Mouse (Mus musculus) heart, embryonic 12.5 days (tissue): ENCODE results near the gene Fam169b. TPM values are rescaled to one million over a fixed set of nuclear protein-coding genes. Genes with fewer than 3 reads are reported as not detected.

Experiments
- ATAC-seq: fragments of 200-750 bp; cut with Nextera tagmentation; 2 replicates; pipeline ENCODE4 v1.8.0; 2017; ENCODE audit warnings: moderate TSS enrichment, moderate library complexity; ENCODE audit not compliant: insufficient number of reproducible peaks, low FRiP score
- H3K27ac ChIP-seq: fragments of 300-500 bp; sonication (generic); 2 replicates; pipeline ENCODE4 v1.5.1; 2016; ENCODE audit warnings: mild to moderate bottlenecking, moderate library complexity; ENCODE audit not compliant: poor library complexity, severe bottlenecking
- H3K27me3 ChIP-seq: fragments of 300-500 bp; sonication (generic); replicated peaks from 2 replicates; pipeline ENCODE4 v1.6.1; 2016; ENCODE audit warnings: mild to moderate bottlenecking, moderate library complexity
- H3K36me3 ChIP-seq: fragments of 300-500 bp; sonication (generic); 2 replicates; pipeline ENCODE4 v1.6.1; 2016; ENCODE audit warnings: mild to moderate bottlenecking, moderate library complexity
- H3K4me1 ChIP-seq: fragments of 300-500 bp; sonication (generic); replicated peaks from 2 replicates; pipeline ENCODE4 v1.6.1; 2016; ENCODE audit warnings: mild to moderate bottlenecking
- H3K4me2 ChIP-seq: fragments of 300-500 bp; sonication (generic); 2 replicates; pipeline ENCODE4 v1.6.1; 2016; ENCODE audit warnings: mild to moderate bottlenecking, moderate library complexity
- H3K4me3 ChIP-seq: fragments of 300-500 bp; sonication (generic); 2 replicates; pipeline ENCODE4 v1.5.1; 2016; ENCODE audit warnings: mild to moderate bottlenecking
- H3K9ac ChIP-seq: fragments of 300-500 bp; sonication (generic); 2 replicates; pipeline ENCODE4 v1.6.1; 2016; ENCODE audit warnings: mild to moderate bottlenecking, moderate library complexity
- H3K9me3 ChIP-seq: fragments of 300-500 bp; sonication (generic); replicated peaks from 2 replicates; pipeline ENCODE4 v1.6.1; 2016; ENCODE audit warnings: mild to moderate bottlenecking, moderate library complexity
- WGBS: fragments of 180-500 bp; shearing (Covaris S2); methylation state at CpG from one replicate; pipeline ENCODE4 v1.1.7; 2016; 5-methylcytosine and 5-hydroxymethylcytosine counted together
- polyA plus RNA-seq: library from polyadenylated mRNA; unstranded; fragments of >200 nt; fragmentation: Nextera tagmentation; extraction: Ambion mirVana; gene quantifications from 2 replicates; pipeline ENCODE4 v1.2.1, GENCODE M21; 2016

Gene Fam169b
- polyA plus RNA-seq, 1 experiment from 2014 or later = 0.15 TPM

DNA sequence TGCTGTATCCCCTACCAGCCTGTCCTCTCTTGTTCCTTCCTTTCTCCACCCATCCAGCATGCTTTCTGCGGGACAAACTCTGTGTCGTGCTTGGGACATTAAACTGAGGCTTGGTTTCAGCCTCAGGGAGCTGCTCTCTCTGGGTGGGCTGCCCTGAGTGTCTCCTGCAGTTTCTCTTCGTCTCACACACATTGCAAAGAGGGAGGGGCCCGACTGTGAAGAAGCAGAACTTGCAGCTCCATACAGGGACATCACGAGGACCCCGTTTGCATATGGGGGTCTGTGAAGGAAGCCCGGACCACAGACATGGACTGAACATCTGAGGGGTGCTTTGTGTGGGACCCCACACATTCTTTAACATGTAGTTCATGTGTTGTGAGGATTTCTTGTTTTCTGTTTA lies 89.0 kb downstream of the Fam169b start:
- no peak overlapping the region for H3K27ac ChIP-seq
- H3K9me3 ChIP-seq = 0 out of 2 replicates have a peak, but pooled peaks cover 4% of the 10 kb centered on the region
- WGBS = 70% methylated on average over 7 of the region's 7 CpGs
- no peaks in the 10 kb centered on the region for H3K4me1 ChIP-seq
- H3K4me3 ChIP-seq = no peak overlapping the region
- H3K36me3 ChIP-seq = no peaks in the 10 kb centered on the region
- H3K4me2 ChIP-seq = no peak overlapping the region
- peaks cover 14% of the 10 kb centered on the region for H3K27me3 ChIP-seq
- no peak overlapping the region for H3K9ac ChIP-seq
- no peak for ATAC-seq

GRCm38 (mm10) chr7:68365711-68366110 lies 92.1 kb downstream of the Fam169b start:
- 68% methylated on average over 9 of the region's 9 CpGs for WGBS
- Histone ChIP-seq H3K9me3 (0 out of 2 replicates have a peak, but pooled peaks cover 4% of the 10 kb centered on the region), H3K4me3 (no peak overlapping the region), H3K4me1 (0 out of 2 replicates have a peak, but pooled peaks cover 6% of the 10 kb centered on the region), H3K9ac (no peak overlapping the region), H3K27ac (no peak overlapping the region), H3K36me3 (no peaks in the 10 kb centered on the region), H3K4me2 (no peak overlapping the region), H3K27me3 (peaks cover 13% of the 10 kb centered on the region; the same call in 1 of the 2 replicates)
- ATAC-seq = no peak

DNA sequence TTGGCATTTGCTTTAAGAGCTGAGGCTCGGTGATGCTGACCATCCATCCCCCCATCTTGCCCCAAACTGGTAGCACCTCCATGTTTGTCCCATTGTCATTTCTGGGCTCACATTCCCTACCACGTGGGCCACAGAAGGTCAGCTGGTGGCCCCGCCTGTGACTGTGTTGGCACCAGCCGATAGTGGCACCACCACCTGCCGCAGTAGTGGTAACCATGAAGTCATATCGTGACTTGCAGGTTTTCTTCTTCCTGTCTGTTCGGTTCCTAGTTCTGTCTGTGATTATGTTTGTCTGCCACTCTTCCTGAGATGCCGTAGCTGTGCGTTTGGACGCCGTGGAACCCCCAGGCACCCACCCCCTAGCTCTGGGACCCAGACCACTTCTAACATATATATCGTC lies 95.3 kb downstream of the Fam169b start:
- Histone ChIP-seq H3K9ac (no peak overlapping the region), H3K9me3 (no peaks in the 10 kb centered on the region), H3K4me3 (no peak overlapping the region), H3K36me3 (no peaks in the 10 kb centered on the region), H3K27ac (no peak overlapping the region), H3K4me2 (no peak overlapping the region), H3K4me1 (0 out of 2 replicates have a peak, but pooled peaks cover 6% of the 10 kb centered on the region), H3K27me3 (peaks cover 41% of the 10 kb centered on the region)
- no peak for ATAC-seq
- 79% methylated on average over 12 of the region's 12 CpGs for WGBS

DNA sequence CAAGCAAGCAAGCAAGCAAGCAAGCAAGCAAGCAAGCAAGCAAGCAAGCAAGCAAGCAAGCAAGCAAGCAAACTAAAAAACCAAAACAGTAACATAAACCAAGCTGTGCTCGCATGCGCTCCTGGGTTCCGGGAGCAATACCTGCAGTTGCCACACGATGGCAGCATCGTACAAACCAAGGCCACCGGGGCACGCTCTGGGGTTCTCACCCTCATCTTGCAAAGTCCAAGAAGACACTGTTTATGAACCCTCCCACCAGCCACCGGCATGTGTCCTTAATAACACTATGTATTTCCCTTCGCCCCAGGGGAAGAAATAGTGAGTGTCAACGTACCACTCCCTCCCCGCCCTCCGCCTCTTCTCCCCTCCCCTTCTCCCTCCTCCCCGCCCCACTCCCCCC lies 96.1 kb downstream of the Fam169b start:
- Histone ChIP-seq H3K4me1 (peaks cover 11% of the 10 kb centered on the region; the same call in 1 of the 2 replicates), H3K27ac (no peak overlapping the region), H3K4me2 (peak overlapping the region; percentile 68), H3K9me3 (no peaks in the 10 kb centered on the region), H3K36me3 (no peaks in the 10 kb centered on the region), H3K9ac (no peak overlapping the region), H3K4me3 (peak overlapping the region; percentile 39), H3K27me3 (peaks cover 41% of the 10 kb centered on the region)
- WGBS = 3% methylated on average over 13 of the region's 13 CpGs
- no peak for ATAC-seq

GRCm38 (mm10) chr7:68374109-68374857 lies 100.6 kb downstream of the Fam169b start:
- H3K4me3 ChIP-seq = no peak overlapping the region; the same call in 1 of the 2 replicates
- H3K9ac ChIP-seq = no peak overlapping the region
- H3K36me3 ChIP-seq = no peaks in the 10 kb centered on the region
- peak overlapping the region; percentile 58 for H3K4me2 ChIP-seq
- H3K9me3 ChIP-seq = no peaks in the 10 kb centered on the region
- H3K27me3 ChIP-seq = peaks cover 59% of the 10 kb centered on the region
- no peak for ATAC-seq
- WGBS = 14% methylated on average over 16 of the region's 16 CpGs
- H3K4me1 ChIP-seq = peaks cover 21% of the 10 kb centered on the region
- H3K27ac ChIP-seq = no peak overlapping the region

DNA sequence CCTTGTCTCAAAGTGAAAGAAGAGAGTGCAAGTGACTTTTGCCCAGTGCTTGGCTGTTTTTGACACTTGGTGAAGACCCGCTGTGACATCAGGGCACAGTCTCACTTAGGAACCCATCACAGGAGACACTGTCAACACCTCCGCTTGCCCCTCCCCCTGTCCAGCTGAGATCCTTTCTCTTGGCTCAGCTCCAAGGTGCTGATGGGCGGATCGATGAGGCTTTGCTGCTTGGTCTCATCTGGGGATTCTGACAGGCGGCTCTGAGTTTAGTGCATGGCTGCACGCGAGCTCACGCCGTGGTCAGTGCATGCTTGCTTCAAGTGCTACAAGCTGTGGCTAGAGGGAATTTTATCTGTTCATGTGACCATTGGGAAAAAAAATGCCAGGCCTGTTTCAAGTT lies 108.5 kb downstream of the Fam169b start:
- Histone ChIP-seq H3K27me3 (peaks cover 18% of the 10 kb centered on the region), H3K4me3 (peak overlapping the region; percentile 17; the same call in 1 of the 2 replicates), H3K27ac (no peak overlapping the region), H3K4me2 (peak overlapping the region; percentile 44), H3K36me3 (no peaks in the 10 kb centered on the region), H3K9me3 (no peaks in the 10 kb centered on the region), H3K4me1 (peaks cover 10% of the 10 kb centered on the region), H3K9ac (no peak overlapping the region)
- ATAC-seq = no peak
- 15% methylated on average over 9 of the region's 9 CpGs for WGBS

GRCm38 (mm10) chr7:68386767-68387166 lies 113.1 kb downstream of the Fam169b start:
- Histone ChIP-seq H3K36me3 (no peaks in the 10 kb centered on the region), H3K9ac (no peak overlapping the region), H3K4me2 (no peak overlapping the region), H3K27ac (no peak overlapping the region), H3K27me3 (0 out of 2 replicates have a peak, but pooled peaks cover 4% of the 10 kb centered on the region), H3K9me3 (no peaks in the 10 kb centered on the region), H3K4me3 (no peak overlapping the region), H3K4me1 (peaks cover 10% of the 10 kb centered on the region)
- WGBS = 35% methylated on average over 3 of the region's 3 CpGs
- ATAC-seq = no peak

GRCm38 (mm10) chr7:68395707-68396333 lies 122.2 kb downstream of the Fam169b start:
- H3K27ac ChIP-seq = no peak overlapping the region
- no peak overlapping the region for H3K9ac ChIP-seq
- no peak overlapping the region for H3K4me3 ChIP-seq
- no peaks in the 10 kb centered on the region for H3K36me3 ChIP-seq
- H3K9me3 ChIP-seq = no peaks in the 10 kb centered on the region; the same call in 1 of the 2 replicates
- 72% methylated on average over 6 of the region's 6 CpGs for WGBS
- no peaks in the 10 kb centered on the region for H3K27me3 ChIP-seq
- no peak for ATAC-seq
- no peak overlapping the region for H3K4me2 ChIP-seq
- no peaks in the 10 kb centered on the region for H3K4me1 ChIP-seq

DNA sequence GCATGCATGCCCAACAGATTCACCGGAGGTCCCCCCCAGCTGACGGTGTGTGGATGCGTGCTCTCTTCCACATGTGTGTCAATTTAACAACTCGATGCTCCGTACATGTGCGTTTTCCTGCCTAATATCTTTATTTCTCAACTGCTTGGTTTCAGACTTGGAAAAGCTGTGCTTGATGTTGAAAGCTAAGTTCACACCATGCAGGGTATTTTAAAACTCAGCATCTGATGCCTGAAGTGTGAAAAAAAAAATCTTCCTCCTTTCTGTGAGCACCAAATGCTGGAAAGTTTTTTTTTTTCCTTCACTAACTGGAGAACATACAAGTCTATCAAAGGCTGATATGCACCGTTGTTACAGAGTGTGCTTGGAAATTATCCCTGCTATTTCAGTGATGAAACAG lies 126.9 kb downstream of the Fam169b start:
- H3K27ac ChIP-seq = no peak overlapping the region
- no peak overlapping the region for H3K9ac ChIP-seq
- 88% methylated on average over 7 of the region's 7 CpGs for WGBS
- H3K4me3 ChIP-seq = no peak overlapping the region
- H3K4me1 ChIP-seq = no peaks in the 10 kb centered on the region
- no peak for ATAC-seq
- H3K9me3 ChIP-seq = no peaks in the 10 kb centered on the region
- H3K36me3 ChIP-seq = no peaks in the 10 kb centered on the region
- no peak overlapping the region for H3K4me2 ChIP-seq
- H3K27me3 ChIP-seq = no peaks in the 10 kb centered on the region

DNA sequence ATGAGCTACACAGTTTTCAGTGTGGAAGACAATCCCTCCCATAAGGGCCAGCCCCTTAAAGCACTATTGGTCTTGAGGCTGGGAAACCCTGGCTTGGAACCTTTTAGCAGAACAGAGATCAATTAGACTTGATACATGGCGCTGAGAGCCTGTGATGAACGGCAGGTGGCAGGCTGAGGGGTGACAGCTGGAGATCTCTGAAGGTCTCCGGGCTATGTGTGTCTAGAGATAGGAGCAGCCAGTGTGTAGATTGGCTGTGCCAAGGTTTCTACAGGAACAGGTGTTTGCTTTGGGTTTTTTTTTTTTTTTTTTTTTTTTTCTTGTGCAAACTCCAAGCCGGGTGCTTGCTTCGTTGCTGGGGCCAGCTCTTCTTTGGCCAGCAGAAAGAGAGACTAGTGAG lies 135.0 kb downstream of the Fam169b start:
- Histone ChIP-seq H3K9ac (no peak overlapping the region), H3K36me3 (no peaks in the 10 kb centered on the region), H3K4me3 (no peak overlapping the region), H3K4me2 (no peak overlapping the region), H3K27ac (no peak overlapping the region), H3K27me3 (no peaks in the 10 kb centered on the region), H3K4me1 (peaks cover 9% of the 10 kb centered on the region), H3K9me3 (no peaks in the 10 kb centered on the region)
- no peak for ATAC-seq
- WGBS = 24% methylated on average over 5 of the region's 5 CpGs
